Mouse (Mus musculus): ENCODE measurements around the gene Rai14. TPM values are rescaled to one million over a fixed set of nuclear protein-coding genes. Genes with fewer than 3 reads are reported as not detected.

The Rai14 gene
- polyA plus RNA-seq, 1 experiment = 2.2 TPM

- no peak for DNase-seq (ENCODE audit: low read depth)
These were observed 105.3 kb downstream of the Rai14 start for GRCm38 (mm10) chr15:10609107-10609506.

GRCm38 (mm10) chr15:10608508-10609098 is 105.8 kb downstream of the Rai14 start:
- DNase-seq (ENCODE audit: low read depth) = no peak

GRCm38 (mm10) chr15:10599413-10599812 is 115.0 kb downstream of the Rai14 start:
- DNase-seq (ENCODE audit: low read depth) = no peak

- DNase-seq (ENCODE audit: low read depth) = no peak
These were observed 115.9 kb downstream of the Rai14 start for GRCm38 (mm10) chr15:10598259-10599225.

GRCm38 (mm10) chr15:10596871-10597270 is 117.6 kb downstream of the Rai14 start:
- DNase-seq (ENCODE audit: low read depth) = no peak

- no peak for DNase-seq (ENCODE audit: low read depth)
These were observed 119.0 kb downstream of the Rai14 start for GRCm38 (mm10) chr15:10595408-10595807.

- no peak for DNase-seq (ENCODE audit: low read depth)
These were observed 119.5 kb downstream of the Rai14 start for GRCm38 (mm10) chr15:10594910-10595309.

- no peak for DNase-seq (ENCODE audit: low read depth)
These were observed 121.3 kb downstream of the Rai14 start for GRCm38 (mm10) chr15:10593094-10593493.

GRCm38 (mm10) chr15:10586565-10586964 is 127.9 kb downstream of the Rai14 start:
- DNase-seq (ENCODE audit: low read depth) = no peak

GRCm38 (mm10) chr15:10584359-10585187 is 129.9 kb downstream of the Rai14 start:
- no peak for DNase-seq (ENCODE audit: low read depth)

GRCm38 (mm10) chr15:10583408-10583807 is 131.0 kb downstream of the Rai14 start:
- no peak for DNase-seq (ENCODE audit: low read depth)

- DNase-seq (ENCODE audit: low read depth) = no peak
These were observed 135.3 kb downstream of the Rai14 start for GRCm38 (mm10) chr15:10579159-10579558.

- DNase-seq (ENCODE audit: low read depth) = no peak
These were observed 147.9 kb downstream of the Rai14 start for GRCm38 (mm10) chr15:10566486-10566885.

- no peak for DNase-seq (ENCODE audit: low read depth)
These were observed 150.2 kb downstream of the Rai14 start for GRCm38 (mm10) chr15:10564201-10564600.

- DNase-seq (ENCODE audit: low read depth) = no peak
These were observed 152.1 kb downstream of the Rai14 start for GRCm38 (mm10) chr15:10562281-10562680.

GRCm38 (mm10) chr15:10560005-10560404 is 154.4 kb downstream of the Rai14 start:
- DNase-seq (ENCODE audit: low read depth) = no peak

- DNase-seq (ENCODE audit: low read depth) = no peak
These were observed 156.0 kb downstream of the Rai14 start, which contains the start of gene Ttc23l for GRCm38 (mm10) chr15:10558465-10558864. Ttc23l (minus strand) TSS chr15:10558668.

GRCm38 (mm10) chr15:10554336-10554735 is 160.1 kb downstream of the Rai14 start:
- DNase-seq (ENCODE audit: low read depth) = no peak

- no peak for DNase-seq (ENCODE audit: low read depth)
These were observed 173.9 kb downstream of the Rai14 start for GRCm38 (mm10) chr15:10540271-10541088.

- DNase-seq (ENCODE audit: low read depth) = no peak
These were observed 178.5 kb downstream of the Rai14 start for GRCm38 (mm10) chr15:10535969-10536368.

GRCm38 (mm10) chr15:10534591-10534990 is 179.8 kb downstream of the Rai14 start:
- no peak for DNase-seq (ENCODE audit: low read depth)
